Mouse (Mus musculus) fibroblast of lung, adult 2 months (primary cell): ENCODE data around the gene Numb.

ENCODE experiments used
- DNase-seq: peaks from one replicate; pipeline ENCODE4 v3.0.0-alpha.2; 2011; ENCODE audit warnings: low read depth

Gene Numb

DNA sequence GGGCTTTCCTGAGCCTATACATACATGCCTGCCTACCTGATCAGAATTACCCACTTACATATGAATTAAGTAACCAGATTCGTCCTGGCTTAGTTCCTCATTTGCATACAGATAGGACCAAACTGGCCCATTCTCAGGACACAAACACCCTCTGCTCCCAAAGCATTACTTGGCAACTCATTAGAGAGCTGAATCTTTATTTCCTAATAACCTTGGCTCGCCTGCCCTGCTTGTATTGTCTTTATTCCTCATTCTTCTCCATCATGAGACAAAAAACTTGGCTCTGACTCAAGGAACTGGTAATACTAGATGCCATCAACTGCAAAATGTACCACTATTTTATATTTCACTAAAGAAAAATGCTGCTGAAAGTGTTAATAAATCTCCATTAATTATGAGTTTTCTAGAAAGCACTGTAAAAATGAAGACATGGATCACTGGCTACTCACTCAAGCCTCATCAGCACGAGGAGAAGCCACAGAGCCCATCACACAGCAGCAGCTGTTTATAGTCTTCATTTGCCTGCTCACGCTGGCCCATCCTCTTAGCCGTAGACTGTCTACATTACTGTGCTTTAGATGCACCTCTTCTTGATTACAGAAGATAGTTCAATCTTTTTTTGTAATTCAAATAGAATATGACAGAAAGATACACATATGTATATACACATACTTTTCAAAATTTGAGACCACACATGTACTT, 69.1 kb downstream of the Numb start:
- no peak for DNase-seq

DNA sequence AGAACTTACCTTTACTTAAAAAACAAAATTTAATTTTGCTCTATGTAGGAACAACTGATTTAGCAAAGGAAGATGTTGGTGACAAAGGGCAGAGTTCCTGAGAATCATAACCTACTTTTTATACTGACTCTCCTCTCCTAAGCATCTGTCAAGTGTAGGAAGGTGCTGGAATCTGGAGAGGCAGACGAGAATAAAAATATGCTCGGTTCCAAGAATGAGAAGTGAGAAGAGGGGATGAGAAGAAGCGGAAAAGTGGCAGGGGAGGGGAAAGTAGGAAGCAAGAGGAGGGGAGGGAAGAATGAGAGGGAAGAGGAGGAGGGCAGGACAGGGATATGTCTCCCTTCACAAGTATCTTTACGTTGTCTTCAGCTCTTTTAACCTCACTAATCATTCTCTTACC, 71.4 kb downstream of the Numb start:
- DNase-seq = no peak

DNA sequence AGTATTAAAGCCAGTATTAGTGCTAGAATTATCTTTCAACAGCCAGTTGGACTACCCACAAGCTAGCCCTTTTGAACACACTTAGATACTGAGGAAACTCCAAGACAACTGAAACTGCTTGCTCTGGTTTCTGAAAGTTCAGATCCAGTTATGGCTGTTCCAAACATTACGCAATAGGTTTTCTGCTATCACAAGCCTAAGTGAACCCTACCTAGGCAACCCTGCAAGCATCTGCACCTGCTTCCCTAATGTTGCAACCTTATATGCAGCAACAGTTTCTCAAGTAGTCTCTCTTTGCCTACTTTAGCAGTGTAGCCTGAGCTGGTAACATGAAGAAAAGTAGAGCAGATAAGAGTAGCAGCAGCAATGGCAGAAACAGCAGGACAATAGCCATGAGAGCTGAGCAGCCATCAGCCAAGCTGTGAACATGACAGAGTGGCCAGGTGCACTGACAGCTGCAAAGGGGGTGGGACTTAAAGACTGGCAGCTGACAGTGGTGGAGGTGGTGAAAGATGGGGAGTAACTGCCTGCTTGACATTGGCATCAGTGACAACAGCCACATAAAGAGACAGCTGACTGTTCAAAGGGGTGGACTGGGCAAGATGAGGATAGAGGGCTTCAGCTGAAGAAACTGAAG, 73.0 kb downstream of the Numb start:
- DNase-seq = no peak

DNA sequence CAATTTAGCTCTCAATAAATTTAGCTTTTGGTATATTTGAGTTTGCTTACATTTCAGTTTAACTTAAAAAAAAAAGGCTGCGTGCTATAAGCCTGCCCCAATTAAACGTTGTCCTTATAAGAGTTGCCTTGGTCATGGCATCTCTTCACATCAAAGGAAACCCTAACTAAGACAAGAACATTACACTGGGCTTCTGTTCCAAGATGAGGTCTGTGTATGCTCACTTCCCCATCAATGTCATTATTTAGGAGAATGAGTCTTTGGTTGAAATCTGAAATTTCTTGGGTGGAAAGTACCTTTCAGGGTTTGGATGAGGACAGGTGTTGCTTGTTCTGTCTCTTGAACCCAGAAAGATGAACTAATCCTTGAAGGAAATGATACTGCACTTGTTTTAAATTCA, 73.9 kb downstream of the Numb start:
- no peak for DNase-seq

DNA sequence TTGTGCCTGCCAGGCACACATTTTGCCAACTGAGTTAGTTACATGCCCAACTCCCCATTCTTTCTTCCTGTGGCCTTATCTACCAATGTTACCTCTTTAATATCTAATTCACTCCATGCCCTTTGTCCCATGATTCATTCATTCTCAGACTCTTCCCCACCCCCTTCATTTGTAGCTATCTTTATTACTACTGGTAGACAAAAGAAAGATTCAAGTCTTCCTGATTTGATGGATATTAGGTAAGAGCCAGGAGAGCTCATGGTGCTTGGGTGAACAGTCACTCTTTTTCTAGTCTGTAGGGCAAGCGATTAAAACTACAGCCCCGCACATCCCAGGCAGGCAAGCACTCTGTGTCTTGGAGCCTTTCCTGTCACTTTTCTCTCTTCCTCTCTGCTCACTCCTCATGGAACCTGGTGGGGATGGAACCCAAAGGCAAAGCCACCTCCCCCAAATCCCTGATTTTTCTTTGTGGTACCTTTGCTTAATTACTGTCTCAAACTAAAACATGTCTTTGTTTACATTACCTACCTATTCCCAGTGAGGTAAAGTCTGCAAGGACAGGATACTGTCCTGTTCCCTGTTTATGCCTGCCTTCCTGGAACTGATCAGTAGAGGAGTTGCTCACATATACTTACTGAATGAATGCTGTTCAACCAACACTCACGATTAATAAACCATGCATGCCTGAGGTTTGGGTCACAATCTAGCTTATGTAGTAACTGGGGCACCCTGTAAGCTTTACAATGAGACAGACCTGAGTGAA, 78.9 kb downstream of the Numb start:
- no peak for DNase-seq

DNA sequence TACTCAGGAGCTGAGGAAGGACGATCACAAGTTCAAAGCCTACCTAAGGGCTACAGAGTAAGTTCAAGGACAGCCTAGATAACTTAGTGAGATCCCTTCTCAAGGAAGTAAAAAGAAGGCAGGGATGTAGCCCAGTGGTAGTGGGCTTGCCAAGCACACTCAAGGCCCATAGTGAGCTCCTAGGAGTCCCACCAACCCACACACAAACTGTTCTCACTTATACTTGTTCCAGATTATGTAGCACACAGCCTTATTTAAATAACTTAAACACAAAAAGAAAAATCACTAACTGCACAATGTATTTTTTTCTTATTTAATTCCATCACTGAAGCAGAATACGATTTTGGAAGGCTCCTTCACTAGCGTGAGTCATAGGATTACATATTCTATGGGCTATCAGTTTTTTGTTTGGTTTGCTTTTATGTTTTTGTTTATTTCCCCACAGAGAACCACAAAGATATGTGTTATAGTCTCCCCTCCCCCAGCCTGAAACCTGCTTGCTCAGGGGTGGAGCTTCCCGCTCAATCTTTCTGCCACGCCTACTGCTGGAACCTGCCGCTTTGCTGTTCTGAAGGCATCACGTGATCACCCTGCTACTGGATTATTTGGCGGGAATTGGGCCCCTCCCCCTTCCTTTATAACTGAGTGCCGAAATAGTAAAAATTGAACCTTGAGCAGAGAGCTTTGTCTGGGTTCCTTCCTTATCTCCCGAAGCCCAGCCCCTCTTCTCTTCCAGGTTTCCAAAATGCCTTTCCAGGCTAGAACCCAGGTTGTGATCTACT, 80.1 kb downstream of the Numb start:
- no peak for DNase-seq

DNA sequence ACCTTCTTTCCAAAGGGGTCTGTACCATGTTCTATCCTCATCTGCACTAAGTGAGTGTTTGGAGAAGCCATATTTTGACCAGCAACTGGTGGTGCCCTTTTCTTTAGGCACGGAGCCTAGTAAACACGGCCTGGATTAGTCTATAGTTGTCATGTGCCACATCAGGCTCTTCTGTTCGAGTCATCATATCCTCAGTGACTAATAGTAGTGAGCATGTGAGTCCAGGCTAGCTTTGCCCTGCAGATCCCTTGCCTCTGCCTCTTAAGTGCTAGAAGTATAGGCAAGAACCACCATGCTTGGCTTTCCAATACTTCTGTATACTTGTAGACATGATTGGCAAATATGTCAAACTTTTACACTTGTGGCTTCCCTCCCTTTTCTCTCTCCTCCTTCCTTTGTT, 87.8 kb downstream of the Numb start:
- no peak for DNase-seq

DNA sequence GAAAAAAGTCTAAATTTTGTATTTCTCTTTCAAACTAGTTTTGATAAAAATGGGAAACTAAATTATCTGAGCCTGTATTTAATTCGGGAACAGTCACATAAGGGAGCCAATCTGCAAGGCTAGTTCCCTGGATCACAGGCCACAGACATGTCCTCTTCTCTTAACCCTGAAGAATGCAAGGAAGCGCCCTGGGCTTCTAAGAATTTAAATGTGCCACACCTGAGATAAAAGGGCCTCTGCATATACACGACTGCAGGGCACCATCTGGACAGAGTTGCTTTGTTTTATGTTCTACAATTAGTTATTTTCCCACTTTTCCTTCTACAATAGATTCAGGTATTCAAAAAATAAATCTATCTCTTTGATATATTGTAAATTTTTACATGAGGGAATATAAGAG, 91.3 kb downstream of the Numb start:
- DNase-seq = no peak

DNA sequence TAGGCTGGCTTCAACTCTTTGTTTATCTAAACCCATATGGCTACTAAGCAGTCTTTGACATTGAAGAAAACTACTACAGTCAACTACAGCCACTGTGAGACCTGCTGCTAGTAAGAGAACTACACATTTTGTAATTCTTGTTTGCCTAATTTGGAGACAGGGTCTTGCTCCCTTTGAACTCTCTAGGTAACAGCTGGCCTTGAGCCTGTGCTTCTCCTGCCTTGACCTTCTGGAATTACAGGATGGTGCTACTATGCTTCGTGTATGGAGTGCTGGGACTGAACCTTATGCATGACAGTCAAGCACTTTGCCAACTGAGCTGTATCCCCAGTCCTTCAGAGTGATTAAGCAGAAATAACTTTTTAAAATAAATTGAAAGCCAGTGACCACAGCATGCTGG, 105.1 kb downstream of the Numb start:
- DNase-seq = no peak

DNA sequence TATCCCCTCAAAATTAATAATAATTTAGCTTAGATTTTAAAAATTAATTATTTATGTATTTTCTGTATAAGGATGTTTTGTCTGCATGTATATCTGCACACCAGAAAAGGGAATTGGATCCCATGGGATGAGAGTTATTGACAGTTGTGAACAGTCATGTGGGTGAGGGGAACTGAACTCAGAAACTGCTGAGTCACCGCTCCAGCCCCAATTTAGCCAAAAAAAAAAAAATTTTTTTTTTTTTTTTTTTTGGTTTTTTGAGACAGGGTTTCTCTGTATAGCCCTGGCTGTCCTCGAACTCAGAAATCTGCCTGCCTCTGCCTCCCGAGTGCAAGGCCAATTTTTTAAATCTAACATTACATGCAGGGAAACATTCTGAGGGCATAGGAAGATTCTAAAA, 109.8 kb downstream of the Numb start:
- no peak for DNase-seq

DNA sequence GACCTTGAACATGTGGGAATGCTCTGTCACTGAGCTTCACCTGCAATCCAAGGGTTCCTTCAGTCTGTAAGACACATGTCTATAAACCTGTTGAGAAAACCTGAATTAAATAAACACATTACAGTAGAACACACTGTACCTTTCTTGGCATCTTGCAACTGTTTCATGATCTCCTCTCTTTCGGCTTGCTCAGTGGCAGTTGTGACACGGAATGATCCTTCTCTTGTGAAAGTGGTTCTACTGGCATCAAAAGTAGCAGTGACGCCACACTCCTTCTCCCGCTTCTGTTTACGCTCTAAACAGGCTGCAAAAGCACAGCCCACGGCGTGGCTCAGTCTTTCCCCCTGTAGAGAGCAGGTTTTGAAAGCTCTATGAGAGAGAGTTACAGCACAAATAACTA, 118.1 kb downstream of the Numb start:
- DNase-seq = no peak

DNA sequence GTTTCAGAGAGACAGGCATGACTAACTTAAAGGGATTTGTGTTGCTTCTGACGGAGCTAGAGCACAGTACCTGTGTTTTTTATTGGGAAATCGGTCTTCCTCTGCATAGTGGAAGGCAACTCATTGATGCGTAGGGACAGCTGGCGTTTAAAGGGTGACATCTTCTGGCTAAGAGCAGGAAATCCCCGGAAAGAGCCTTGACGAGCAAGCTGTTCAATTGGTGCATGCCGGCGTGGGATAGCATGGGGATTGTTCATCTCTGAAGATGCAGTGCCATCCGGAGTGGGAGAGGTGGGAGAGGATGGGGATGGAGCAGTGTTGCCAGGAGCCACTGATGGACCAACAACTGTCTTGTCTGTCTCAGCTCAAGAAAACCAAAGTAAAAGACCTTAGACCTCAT, 120.8 kb downstream of the Numb start:
- DNase-seq = no peak

DNA sequence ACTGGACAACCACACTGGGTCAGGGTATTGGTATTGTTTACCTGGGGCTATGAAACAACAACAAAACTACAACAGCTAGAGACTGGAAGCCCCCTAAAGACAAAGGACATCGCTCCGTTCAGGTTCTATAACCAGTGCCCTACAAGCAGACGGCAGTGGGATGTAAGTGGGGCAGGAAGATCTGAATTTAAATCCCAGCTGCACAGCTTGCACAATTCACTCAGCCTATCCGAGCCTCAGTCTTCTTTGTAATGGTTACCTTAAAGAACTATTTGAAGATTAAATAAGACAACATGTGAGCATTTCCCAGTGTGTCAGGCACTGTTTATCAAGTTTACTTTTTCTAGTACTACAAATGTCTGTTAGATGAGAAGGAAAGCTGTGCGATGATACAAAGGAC, 123.4 kb downstream of the Numb start:
- no peak for DNase-seq

DNA sequence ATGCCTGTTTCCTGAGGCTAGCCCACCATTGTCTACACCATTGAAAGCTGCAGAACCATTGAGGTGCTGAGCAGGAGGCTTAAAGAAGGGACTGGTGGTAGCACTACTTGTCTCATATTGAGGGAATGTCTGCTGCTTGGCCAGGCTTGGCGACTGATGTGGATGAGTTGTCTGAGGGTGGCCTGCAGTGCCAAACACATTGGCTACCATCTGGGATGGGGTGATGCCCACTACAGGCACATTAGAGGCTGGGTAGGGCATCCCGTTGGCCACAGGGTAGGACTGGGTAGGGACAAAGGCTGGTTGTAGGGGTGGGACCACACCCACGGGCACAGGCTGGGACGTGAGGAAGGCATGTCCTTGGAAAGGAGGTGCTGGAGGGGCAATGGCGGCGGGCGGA, 126.1 kb downstream of the Numb start:
- DNase-seq = no peak

DNA sequence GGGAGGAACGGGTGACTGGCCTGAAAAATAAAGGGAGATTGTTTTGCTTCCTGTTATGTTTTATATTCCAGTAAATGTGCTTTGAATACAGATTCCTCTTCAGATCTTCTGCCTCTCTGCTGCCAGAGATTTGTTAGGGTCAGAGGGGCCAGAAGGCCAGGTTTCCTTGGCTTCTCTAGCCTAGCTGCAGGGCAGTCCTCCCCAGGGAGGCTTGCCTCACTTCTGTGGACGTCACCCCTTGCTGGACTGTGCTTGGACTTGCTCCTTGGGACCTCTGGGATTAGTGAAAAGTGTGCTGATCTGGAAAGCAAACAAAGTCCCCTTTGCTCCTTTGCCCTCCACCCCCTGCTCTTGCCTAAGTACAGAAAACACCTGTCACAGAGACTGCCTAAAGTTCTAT, 126.7 kb downstream of the Numb start:
- no peak for DNase-seq

DNA sequence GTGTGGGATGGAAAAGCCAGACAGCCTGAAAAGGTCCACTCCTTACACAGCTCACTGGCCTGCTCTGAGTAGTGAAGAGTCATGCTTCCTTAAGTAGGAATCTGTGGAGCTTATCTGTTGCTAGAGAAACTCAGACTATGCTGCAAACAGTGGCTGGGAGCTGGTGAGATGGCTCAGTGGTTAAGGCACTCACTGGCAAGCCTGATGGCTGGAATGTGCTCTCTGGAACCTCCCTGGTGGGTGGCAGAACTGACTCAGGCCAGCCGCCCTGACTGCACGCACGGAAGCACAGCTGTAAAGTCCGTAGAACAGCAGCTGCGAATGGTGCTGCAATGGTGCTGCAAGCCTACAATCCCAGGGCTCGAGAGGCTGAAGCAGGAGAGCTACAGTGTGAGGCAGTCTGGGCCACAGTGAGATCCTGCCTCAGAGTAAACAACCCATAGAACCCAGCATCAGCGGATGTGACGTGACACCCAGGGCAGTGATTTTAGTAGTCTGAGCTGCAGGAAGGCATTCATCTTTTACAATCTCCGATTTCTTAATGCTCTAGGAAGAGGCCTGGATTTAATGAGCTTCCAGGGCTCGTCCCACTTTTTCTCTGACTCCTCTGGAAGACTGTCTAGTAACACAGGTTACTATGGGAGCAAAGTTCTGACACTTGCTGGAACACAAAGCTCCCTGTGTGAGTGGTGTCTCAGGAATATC, 128.9 kb downstream of the Numb start:
- no peak for DNase-seq

DNA sequence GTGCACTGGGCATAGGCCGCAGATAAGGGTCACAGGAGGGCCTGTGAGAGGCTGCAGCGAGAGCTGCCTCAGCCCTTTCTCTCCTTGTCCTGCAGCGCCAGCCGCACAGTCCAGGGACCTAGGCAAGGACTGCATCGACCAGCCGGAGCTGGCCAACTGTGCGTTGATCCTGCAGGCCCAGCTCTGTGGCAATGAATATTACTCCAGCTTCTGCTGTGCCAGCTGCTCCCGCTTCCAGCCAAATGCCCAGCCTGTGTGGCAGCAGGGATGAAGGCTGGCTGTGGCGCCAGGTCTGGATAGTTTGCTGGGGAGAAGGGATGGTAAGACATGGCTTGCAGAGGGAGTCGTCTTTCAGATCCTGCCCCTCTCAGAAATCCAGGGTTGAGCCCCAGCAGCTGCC, 130.0 kb downstream of the Numb start:
- no peak for DNase-seq

DNA sequence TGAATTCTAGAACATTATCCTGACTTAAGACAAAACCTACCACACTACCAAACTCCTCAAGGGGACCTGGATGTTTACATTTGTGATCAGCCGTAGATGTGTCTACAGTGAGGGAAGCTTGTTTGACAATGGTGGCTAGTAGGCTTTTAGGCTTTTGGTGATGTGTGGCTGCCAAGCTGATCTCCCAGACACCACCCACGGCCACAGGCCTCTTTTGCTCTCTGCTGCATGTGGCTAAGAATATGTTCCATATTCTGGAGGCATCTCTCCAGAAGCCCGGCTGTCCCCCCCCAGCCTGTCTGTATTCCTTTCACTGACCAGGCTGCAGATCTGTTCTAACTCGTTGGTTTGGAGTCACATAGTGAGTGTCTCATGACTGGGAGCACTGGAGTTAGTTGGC, 131.0 kb downstream of the Numb start:
- DNase-seq = no peak

DNA sequence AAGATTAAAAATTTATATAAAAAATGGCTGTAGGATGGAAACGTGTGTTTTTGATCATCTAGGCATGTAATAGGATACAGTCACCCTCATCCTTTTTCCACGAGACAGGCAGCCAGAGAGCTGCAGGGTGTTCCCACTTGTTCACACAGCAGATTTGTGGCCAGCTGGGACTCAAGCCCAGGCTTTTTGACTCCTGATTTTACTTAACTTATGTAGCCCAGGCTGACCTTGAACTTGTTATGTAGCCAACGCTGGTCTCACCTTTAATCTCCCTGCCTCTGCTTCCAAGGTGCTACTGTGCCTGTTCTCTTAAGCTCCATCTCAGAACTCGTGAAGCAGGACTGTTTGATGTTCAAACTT, 132.0 kb downstream of the Numb start:
- DNase-seq = peak; percentile 45

DNA sequence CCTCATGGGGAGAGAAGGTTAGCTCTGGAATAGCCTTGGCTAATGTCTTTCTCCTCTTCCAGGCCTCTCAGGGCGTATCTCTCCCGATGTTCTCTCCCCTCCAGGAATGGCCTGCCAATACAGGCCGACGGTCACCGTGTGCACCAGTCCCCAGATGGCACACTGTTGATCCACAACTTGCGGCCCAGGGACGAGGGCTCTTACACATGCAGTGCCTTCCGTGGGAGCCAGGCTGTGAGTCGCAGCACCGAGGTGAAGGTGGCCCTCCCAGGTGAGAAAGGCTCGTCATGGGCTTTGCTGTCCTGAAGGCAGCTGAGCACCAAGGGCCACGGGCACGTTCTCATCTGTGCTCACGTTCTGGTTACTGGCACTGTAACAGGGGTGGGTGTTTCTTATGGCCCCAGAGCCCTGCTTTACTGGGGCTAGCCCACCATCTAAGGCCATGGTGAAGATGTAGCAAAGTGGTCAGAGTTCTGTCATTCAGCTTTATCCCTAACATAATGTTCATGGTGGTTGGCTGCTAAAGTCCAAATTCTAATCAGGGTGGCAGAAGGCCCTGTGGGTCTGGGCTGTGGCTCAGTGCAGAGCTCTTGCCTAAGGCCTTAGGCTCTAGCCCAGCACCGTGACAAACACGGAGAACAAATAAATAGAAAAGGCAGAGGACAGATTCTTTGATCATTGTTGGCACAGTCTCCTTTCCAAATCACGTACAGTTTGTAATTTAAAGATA, 132.5 kb downstream of the Numb start:
- no peak for DNase-seq

DNA sequence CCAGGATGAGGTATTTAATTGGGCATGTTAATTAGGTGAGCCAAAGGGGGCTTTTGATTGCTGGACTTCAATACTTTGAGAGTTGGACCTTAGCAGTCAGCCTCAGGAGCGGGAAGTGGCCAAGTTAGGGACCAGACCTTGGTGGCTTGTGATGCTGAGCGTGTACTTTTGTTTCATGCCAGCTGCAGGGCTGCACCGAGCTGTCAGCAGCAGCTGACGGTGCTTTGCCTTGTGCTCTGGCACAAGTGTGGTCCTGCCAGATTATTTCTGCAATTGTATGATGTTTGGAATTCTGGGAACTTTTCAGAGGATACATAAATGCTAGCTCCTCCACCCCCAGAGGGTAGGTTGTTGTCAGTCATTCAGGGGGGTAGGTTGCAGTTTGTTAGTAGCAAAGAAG, 136.4 kb downstream of the Numb start:
- no peak for DNase-seq
